Mouse (Mus musculus) ES-Bruce4 (cell line): ENCODE measurements at regions not wholly inside any gene's neighbourhood (a gene's known extent, or its start where the extent isn't known, plus 50 kb on each side); places are given as distances from the start of the nearest gene placed in this dataset.

Experiments
- H3K27ac ChIP-seq: 2 replicates; pipeline ENCODE4 v1.5.1; 2012; ENCODE audit warnings: low read length, inconsistent platforms; ENCODE audit not compliant: insufficient read depth
- H3K27me3 ChIP-seq: 2 replicates; pipeline ENCODE4 v1.6.1; 2012; ENCODE audit warnings: mild to moderate bottlenecking, low read length, inconsistent platforms; ENCODE audit not compliant: control insufficient read depth, poor library complexity, insufficient read depth, severe bottlenecking
- H3K36me3 ChIP-seq: 2 replicates; pipeline ENCODE4 v1.6.1; 2012; ENCODE audit warnings: inconsistent platforms, mild to moderate bottlenecking, low read length, moderate library complexity; ENCODE audit not compliant: control insufficient read depth, poor library complexity, insufficient read depth, severe bottlenecking
- H3K4me1 ChIP-seq: one replicate; pipeline ENCODE4 v1.8.1; 2011; ENCODE audit warnings: low read length; ENCODE audit not compliant: control insufficient read depth, insufficient read depth
- H3K4me3 ChIP-seq: 2 replicates; pipeline ENCODE4 v1.5.1; 2011; ENCODE audit warnings: low read depth, mild to moderate bottlenecking, low read length
- H3K9ac ChIP-seq: 2 replicates; pipeline ENCODE4 v1.6.1; 2012; ENCODE audit warnings: low read depth, mild to moderate bottlenecking, inconsistent platforms; ENCODE audit not compliant: poor library complexity, severe bottlenecking
- H3K9me3 ChIP-seq: replicated peaks from 2 replicates; pipeline ENCODE4 v1.6.1; 2012; ENCODE audit warnings: mild to moderate bottlenecking, low read length, inconsistent platforms; ENCODE audit not compliant: control insufficient read depth, poor library complexity, insufficient read depth, severe bottlenecking
- CTCF ChIP-seq: IDR thresholded peaks from one replicate; pipeline ENCODE4 v1.8.1; 2011; ENCODE audit warnings: low read depth, low read length
- EP300 ChIP-seq: IDR thresholded peaks from 2 replicates; pipeline ENCODE4 v1.6.1; 2011; ENCODE audit warnings: low read depth, low read length; ENCODE audit not compliant: insufficient read depth
- POLR2A ChIP-seq: IDR thresholded peaks from one replicate; pipeline ENCODE4 v1.8.1; 2011; ENCODE audit warnings: low read length; ENCODE audit not compliant: insufficient read depth

- H3K36me3 ChIP-seq = no peaks in the 10 kb centered on the region
- no peak overlapping the region for H3K27ac ChIP-seq
- H3K9me3 ChIP-seq = peaks cover 10% of the 10 kb centered on the region
- no peaks in the 10 kb centered on the region for H3K27me3 ChIP-seq
- TF ChIP-seq CTCF = no peak
- TF ChIP-seq POLR2A = no peak
- no peak for TF ChIP-seq EP300
- H3K4me1 ChIP-seq = no peaks in the 10 kb centered on the region
- no peak overlapping the region for H3K4me3 ChIP-seq
- H3K9ac ChIP-seq = no peak overlapping the region
Observed at GRCm38 (mm10) chr12:32605353-32605752, 214.0 kb upstream of the Nampt start.

GRCm38 (mm10) chr12:32615000-32615399, 204.3 kb upstream of the Nampt start:
- no peak overlapping the region for H3K4me3 ChIP-seq
- no peaks in the 10 kb centered on the region for H3K4me1 ChIP-seq
- no peaks in the 10 kb centered on the region for H3K36me3 ChIP-seq
- no peak overlapping the region for H3K9ac ChIP-seq
- H3K9me3 ChIP-seq = no peaks in the 10 kb centered on the region
- no peaks in the 10 kb centered on the region for H3K27me3 ChIP-seq
- TF ChIP-seq POLR2A = no peak
- TF ChIP-seq CTCF = no peak
- TF ChIP-seq EP300 = no peak
- H3K27ac ChIP-seq = no peak overlapping the region

GRCm38 (mm10) chr12:32616086-32616485, 203.3 kb upstream of the Nampt start:
- Histone ChIP-seq H3K36me3 (no peaks in the 10 kb centered on the region), H3K27ac (no peak overlapping the region), H3K9ac (no peak overlapping the region), H3K27me3 (no peaks in the 10 kb centered on the region), H3K4me3 (no peak overlapping the region), H3K4me1 (no peaks in the 10 kb centered on the region), H3K9me3 (no peaks in the 10 kb centered on the region)
- TF ChIP-seq POLR2A (no peak), EP300 (no peak), CTCF (no peak)

GRCm38 (mm10) chr12:32617031-32617430, 202.3 kb upstream of the Nampt start:
- Histone ChIP-seq H3K27me3 (no peaks in the 10 kb centered on the region), H3K4me3 (no peak overlapping the region), H3K9me3 (no peaks in the 10 kb centered on the region), H3K9ac (no peak overlapping the region), H3K36me3 (no peaks in the 10 kb centered on the region), H3K27ac (no peak overlapping the region), H3K4me1 (no peaks in the 10 kb centered on the region)
- TF ChIP-seq CTCF = no peak
- TF ChIP-seq POLR2A = no peak
- TF ChIP-seq EP300 = no peak

- no peak overlapping the region for H3K4me3 ChIP-seq
- TF ChIP-seq CTCF = peak; percentile 60
- TF ChIP-seq EP300 = no peak
Observed at GRCm38 (mm10) chr12:32619830-32620229, 199.5 kb upstream of the Nampt start.

GRCm38 (mm10) chr12:32621739-32622138, 197.6 kb upstream of the Nampt start:
- no peaks in the 10 kb centered on the region for H3K36me3 ChIP-seq
- no peak overlapping the region for H3K9ac ChIP-seq
- H3K27ac ChIP-seq = no peak overlapping the region
- no peaks in the 10 kb centered on the region for H3K27me3 ChIP-seq
- no peaks in the 10 kb centered on the region for H3K9me3 ChIP-seq
- H3K4me1 ChIP-seq = no peaks in the 10 kb centered on the region
- no peak for TF ChIP-seq EP300
- TF ChIP-seq CTCF = no peak
- no peak for TF ChIP-seq POLR2A
- H3K4me3 ChIP-seq = no peak overlapping the region

More at GRCm38 (mm10) chr12:32619830-32620229, 199.5 kb upstream of the Nampt start:
- Histone ChIP-seq H3K9me3 (no peaks in the 10 kb centered on the region), H3K4me1 (no peaks in the 10 kb centered on the region), H3K27me3 (no peaks in the 10 kb centered on the region), H3K27ac (no peak overlapping the region), H3K9ac (no peak overlapping the region), H3K36me3 (no peaks in the 10 kb centered on the region)

GRCm38 (mm10) chr12:32628552-32628951, 190.8 kb upstream of the Nampt start:
- Histone ChIP-seq H3K9me3 (no peaks in the 10 kb centered on the region), H3K9ac (no peak overlapping the region), H3K27me3 (no peaks in the 10 kb centered on the region), H3K4me1 (no peaks in the 10 kb centered on the region), H3K4me3 (no peak overlapping the region), H3K27ac (no peak overlapping the region), H3K36me3 (no peaks in the 10 kb centered on the region)
- TF ChIP-seq POLR2A = no peak
- TF ChIP-seq CTCF = no peak
- TF ChIP-seq EP300 = no peak
